Mouse (Mus musculus): ENCODE data around the gene Clec4f.

Clec4f gene

DNA sequence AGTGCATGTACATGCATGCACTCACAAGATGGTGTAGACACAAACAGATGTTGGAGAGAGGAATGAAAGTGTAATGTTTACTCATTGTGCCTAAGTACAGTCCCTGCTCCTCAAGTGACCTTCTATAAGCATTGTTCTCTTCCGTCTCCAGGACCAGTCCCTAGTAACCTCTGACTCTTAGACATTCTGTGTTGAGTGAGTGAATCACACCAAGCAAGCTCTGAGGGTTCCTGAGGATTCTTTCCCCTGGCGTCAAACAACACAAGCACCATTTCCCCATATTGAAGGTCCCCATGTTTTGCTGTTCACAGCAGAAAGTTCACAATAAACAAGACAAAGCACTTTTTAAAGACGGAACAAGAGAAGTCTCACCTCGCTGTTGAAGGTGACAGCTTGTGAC, 24.2 kb downstream of the Clec4f start:
- DNase-seq = no peak

DNA sequence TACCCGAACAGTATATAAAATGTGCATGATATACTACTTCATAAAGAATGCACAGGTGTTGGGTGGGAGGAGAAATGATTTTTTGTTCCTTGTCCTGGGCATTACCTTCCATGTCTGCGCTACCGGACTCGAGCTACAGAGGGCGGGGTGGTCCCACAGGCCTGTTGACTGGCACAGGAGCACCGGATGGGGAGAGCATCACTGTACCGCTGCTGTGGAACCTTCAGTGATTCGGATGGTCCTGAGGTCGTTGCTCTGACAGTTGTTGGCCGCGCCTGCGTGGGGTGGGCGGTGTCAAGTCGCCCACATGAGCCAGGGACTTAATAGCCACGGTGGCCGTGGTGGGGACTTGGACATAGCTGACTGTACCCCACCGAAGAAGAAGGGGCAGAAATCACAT, 29.2 kb downstream of the Clec4f start:
- DNase-seq = no peak

DNA sequence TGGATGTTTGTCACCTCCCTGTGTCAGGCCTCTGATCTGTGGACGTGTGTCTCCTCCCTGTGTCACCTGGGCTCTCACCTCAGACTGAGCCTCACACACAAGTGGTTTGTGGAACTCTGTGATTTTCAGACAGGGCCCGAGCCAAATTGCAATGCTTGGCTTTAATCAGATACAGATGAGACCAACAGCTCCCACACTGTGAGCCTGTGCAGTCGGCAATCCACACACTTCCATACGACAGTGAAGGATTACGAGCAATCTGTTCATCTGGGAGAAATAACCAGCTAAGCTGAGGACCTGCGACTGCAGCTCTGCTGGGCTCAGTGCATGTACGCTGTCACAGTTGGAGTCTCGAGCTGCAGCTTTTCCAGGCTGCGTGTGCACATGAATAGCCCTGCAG, 36.0 kb downstream of the Clec4f start:
- no peak for DNase-seq

DNA sequence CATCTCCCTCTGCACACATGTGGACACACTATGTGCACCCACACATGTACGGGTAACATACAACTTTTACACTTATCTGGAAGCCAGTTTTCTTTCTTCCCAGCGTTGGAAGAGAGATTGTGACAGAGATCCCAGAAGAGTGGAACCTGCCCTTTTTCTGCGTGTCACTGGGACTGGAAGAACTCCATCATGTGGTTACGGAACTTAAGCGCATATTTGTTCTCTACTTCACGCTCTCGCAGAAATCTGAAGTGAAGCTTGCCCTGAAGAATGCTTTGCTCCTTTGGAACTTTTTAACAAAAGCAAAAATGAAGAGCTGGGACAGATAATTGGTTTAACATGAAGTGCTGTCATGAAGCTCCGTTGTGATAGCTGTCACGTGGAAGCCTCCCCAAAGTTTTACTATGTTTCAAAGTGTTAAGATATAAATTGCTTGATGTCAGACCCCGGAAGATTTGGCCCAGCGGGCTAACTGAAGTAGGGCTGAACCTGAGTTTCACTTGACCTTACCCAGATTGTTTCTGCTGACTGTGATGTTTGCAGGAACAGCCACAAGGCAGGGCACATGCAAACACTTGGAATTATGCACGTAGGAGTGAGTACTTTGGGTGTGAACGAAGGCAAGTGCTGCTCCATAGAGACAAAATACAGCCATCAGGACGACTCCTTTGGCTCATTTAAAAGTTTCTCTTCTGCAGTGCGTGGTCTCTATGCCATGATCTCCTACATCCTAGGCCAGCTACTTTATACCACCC, 38.2 kb downstream of the Clec4f start:
- no peak for DNase-seq

DNA sequence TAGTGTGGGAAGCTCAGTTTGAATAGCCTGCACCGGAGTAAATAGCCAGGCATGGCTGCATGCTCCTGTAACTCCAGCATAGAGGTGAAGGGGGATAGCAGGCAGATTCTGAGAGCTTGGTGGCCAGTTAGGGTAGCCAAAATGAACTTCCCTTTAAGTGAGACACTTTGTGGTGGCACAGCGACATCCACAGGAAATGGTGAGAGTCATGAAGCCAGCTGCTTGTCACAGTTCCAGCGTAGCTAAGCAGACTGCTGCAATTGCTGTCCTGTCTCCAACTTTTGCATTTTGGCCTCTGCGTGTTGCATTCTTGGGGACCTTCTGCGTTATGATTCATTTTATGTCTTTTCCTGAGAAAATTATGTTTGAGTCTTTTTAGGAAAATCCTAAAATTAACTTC, 39.5 kb downstream of the Clec4f start:
- no peak for DNase-seq

DNA sequence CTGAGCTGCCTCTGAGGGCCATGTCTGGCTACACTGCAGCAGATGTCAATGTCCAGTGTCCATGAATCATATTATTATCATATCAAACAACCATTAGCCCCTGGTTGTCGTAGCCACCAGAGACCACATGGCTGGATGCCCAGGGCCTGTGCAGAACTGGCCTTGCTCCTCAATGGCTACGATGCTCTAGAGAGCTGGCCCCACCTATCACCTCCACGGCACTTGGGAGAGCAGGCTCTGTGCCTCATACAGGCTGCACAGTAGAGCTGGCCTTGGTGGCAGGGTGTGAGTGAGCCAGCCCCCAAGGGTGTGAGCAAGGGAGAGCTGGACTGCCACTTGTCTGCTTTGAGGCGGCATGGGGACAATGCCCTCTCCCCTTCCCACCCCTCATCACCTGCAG, 41.5 kb downstream of the Clec4f start:
- DNase-seq = no peak

DNA sequence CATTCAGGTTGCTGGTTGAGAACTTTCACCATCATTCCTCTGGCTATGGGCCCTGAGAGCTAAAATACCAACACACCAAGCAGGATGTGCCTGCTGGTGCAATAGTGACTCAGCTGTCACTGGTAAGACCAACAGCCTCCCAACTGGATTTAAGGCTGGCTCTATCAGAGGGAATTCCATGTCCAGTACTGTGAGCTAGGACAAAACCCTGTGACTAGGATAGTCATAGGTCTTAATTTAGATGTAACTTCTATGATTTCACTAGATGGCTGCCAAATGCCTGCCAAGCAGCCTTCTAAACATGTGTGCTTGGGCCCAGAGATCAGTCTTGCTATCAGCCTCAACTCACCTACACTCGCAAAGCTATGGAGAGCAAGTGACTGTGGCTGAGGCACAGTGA, 43.0 kb downstream of the Clec4f start:
- DNase-seq = no peak

DNA sequence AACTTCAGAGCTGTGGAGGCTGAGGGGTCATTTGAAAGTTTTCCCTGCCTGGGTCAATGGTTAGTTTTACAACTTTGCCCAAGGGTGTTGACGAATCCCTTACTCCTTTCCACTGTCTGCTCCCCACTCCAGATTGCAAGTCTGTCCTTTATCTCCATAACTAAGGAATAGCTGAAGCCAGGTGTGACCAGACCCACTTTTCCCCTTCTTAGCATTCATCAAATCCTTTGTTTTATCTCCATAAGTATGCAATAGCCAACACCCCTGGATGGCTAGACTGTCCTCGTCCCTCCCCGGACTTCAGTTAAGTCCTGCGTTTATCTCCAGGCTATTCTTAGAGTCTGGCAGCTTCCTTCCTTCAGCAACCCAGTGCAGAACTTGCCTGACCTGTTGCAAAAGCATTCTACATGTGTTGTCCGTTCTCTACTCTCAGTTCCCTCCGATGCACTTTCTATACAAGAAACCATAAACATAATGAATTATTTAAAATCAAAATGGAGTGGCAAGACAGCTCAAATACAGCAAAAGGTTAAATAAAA, 56.3 kb downstream of the Clec4f start:
- no peak for DNase-seq

DNA sequence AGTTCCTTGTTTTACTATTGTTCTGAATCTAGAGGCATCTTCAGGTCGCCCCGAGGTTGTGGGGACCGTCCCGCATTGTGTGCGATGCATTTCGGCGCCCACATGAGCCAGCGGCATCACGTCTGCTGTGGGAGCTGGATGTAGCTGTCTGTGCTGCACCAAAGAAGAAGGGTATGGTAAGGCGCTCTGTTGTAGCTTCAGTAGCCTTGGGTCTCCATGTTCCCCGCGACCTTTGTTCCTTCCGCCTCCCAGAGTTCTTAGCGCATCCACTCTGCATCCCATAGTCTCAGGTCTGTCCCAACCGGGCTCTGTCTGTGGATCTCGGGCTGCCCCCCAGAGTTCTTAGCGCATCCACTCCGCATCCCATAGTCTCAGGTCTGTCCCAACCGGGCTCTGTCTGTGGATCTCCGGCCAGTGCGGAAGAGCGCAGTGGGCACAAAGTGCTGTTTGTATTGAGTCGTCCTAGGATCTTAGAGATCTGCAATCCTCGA, 56.9 kb downstream of the Clec4f start:
- no peak for DNase-seq

DNA sequence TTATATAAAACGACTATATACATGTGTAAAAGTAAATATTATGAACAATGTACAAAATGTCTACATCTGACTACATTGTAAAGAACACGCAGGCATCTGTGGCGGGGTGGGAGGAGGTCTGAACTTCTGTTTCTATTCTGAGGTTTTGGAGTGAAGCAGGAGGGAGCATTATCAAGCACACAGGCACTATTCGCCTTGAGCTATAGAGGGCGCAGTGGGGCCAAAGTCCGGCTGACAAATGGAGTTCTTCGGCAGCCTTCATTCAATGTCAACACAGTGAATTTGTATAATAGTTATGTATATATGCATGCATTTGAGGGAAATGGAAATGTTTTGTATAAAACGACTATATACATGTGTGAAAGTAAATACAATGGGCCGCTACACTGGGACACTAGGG, 57.3 kb downstream of the Clec4f start:
- peak; percentile 55 for DNase-seq

DNA sequence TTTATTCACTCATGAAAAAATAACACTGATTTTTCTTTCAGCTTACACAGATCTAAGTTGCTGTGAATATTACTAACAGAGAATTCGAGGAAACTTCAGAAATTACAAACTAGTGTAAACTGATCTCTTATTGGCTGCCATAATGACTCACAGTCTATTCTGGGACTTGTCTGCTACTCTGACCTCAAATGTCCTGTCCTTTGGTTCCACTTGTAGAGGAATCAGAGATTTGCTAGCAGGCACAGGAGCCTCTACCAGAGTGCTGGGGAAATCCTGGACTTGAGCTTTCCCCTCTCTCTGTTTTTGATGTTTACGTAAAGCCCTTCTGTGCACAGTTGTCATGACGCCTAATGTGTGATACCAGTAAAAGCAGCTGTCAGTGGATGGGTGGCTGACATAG, 58.0 kb downstream of the Clec4f start:
- no peak for DNase-seq

DNA sequence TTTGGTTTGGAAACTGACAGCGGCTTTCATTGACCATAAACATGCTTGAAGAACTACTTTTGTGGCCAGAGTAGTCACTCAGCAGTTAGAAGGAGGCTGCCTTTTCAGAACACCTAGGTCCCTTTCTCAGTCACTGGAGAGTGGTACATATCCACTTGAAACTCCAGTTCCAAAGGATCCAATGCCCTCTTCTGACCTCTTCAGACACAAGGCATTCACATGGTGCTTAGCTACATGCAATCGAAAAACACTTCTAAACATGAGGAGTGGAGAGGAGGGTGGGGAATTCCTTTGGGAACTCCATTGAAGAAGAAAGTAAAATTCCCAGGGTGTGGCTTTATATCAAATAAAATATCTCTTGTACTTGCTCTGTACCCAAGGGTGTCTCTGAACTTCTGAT, 61.0 kb downstream of the Clec4f start:
- DNase-seq = no peak
